Comparison of ENCODE assay signal across 23 mouse cellular contexts in genomic region chr8:110708429-110708828, GRCm38 (mm10). TPM values are rescaled to one million over a fixed set of nuclear protein-coding genes. Genes with fewer than 3 reads are reported as not detected.
A peak's percentile ranks its signal among the peaks of the same experiment; 100 is the strongest.
DNase-seq lines count a peak whose midpoint lies in the region; ATAC-seq lines count a peak whose summit lies in the region.
"Had no signal": no experiment of that assay in that cellular context is flagged by ENCODE, and none has a peak within 500 bp of the region (broad histone marks: within the 10 kb centered on the region; RNA-seq: fewer than 3 reads in every experiment).

No protein-coding gene starts in this region.

- peak; percentile 53 for DNase-seq in adrenal gland, adult 2 months
- no peak for DNase-seq in adrenal gland, adult 18-20 months (ENCODE audit: low spot score in 2 of 2)
- DNase-seq in left cerebral cortex, postnatal 4 days = peak; percentile 57
- DNase-seq in left cerebral cortex, postnatal 14 days (ENCODE audit: low spot score in 2 of 2) = no peak
- peak; percentile 51 for DNase-seq in adrenal gland, postnatal 25 days
- DNase-seq: gastrocnemius, postnatal 10 days; heart, adult 2 months; heart, postnatal 4 days; kidney, postnatal 4 days; liver, embryonic 13.5 days; lung, embryonic 14.5 days; retina, postnatal 1 day; right cerebral cortex, postnatal 4 days had no signal

- no peak overlapping the region for H3K4me3 ChIP-seq in hindbrain, embryonic 16.5 days (ENCODE audit: low read length)
- H3K4me3 ChIP-seq in intestine, embryonic 15.5 days (replicated peaks) = no peak overlapping the region
- H3K4me3 ChIP-seq: embryonic facial prominence, embryonic 12.5 days; erythroblast, embryonic 14.5 days; forebrain, embryonic 13.5 days; heart, adult 2 months; limb, embryonic 13.5 days; liver, embryonic 13.5 days; midbrain, embryonic 15.5 days had no signal

- WGBS in hindbrain, embryonic 16.5 days = 65% methylated on average over 11 of the region's 11 CpGs
- WGBS in intestine, embryonic 15.5 days = 81% methylated on average over 11 of the region's 11 CpGs

- no peak overlapping the region for H3K4me2 ChIP-seq in hindbrain, embryonic 16.5 days (ENCODE audit: low read length)
- no peak overlapping the region for H3K4me2 ChIP-seq in intestine, embryonic 15.5 days (replicated peaks)
- H3K4me2 ChIP-seq: embryonic facial prominence, embryonic 12.5 days; forebrain, embryonic 13.5 days; limb, embryonic 13.5 days; liver, embryonic 13.5 days; lung, embryonic 14.5 days; midbrain, embryonic 15.5 days had no signal

- H3K27ac ChIP-seq in hindbrain, embryonic 16.5 days (ENCODE audit: low read depth, low read length) = no peak overlapping the region
- no peak overlapping the region for H3K27ac ChIP-seq in intestine, embryonic 15.5 days
- H3K27ac ChIP-seq: embryonic facial prominence, embryonic 12.5 days; forebrain, embryonic 13.5 days; heart, adult 2 months; liver, embryonic 13.5 days; midbrain, embryonic 15.5 days had no signal

- H3K9ac ChIP-seq in hindbrain, embryonic 16.5 days (ENCODE audit: low read depth, low read length) = 0 out of 2 replicates have a peak overlapping the region, but pooled peaks have one; percentile 32
- no peak overlapping the region for H3K9ac ChIP-seq in intestine, embryonic 15.5 days
- H3K9ac ChIP-seq: embryonic facial prominence, embryonic 12.5 days; forebrain, embryonic 13.5 days; limb, embryonic 13.5 days; liver, embryonic 13.5 days; lung, embryonic 14.5 days; midbrain, embryonic 15.5 days had no signal

- intact Hi-C loops in left cerebral cortex, postnatal 4 days (cut with DNase I) = no loop called here
- intact Hi-C loops in left cerebral cortex, postnatal 14 days (cut with DNase I) = no loop called here

- H3K27me3 ChIP-seq in hindbrain, embryonic 16.5 days (replicated peaks; ENCODE audit: control insufficient read depth, insufficient read depth, low read length) = no peaks in the 10 kb centered on the region
- no peaks in the 10 kb centered on the region for H3K27me3 ChIP-seq in intestine, embryonic 15.5 days (replicated peaks)
- H3K27me3 ChIP-seq: embryonic facial prominence, embryonic 12.5 days; forebrain, embryonic 13.5 days; limb, embryonic 13.5 days; liver, embryonic 13.5 days; midbrain, embryonic 15.5 days; Patski had no signal

- H3K9me3 ChIP-seq in hindbrain, embryonic 16.5 days (ENCODE audit: control insufficient read depth, low read length) = no peaks in the 10 kb centered on the region
- no peaks in the 10 kb centered on the region for H3K9me3 ChIP-seq in intestine, embryonic 15.5 days
- H3K9me3 ChIP-seq: embryonic facial prominence, embryonic 12.5 days; forebrain, embryonic 13.5 days; limb, embryonic 13.5 days; liver, embryonic 13.5 days; midbrain, embryonic 15.5 days had no signal

- H3K4me1 ChIP-seq in hindbrain, embryonic 16.5 days (ENCODE audit: control insufficient read depth, insufficient read depth, low read depth, low read length) = peaks cover 22% of the 10 kb centered on the region
- H3K4me1 ChIP-seq in intestine, embryonic 15.5 days (replicated peaks) = peaks cover 15% of the 10 kb centered on the region
- H3K4me1 ChIP-seq: liver, embryonic 13.5 days; midbrain, embryonic 15.5 days had no signal

- H3K36me3 ChIP-seq in hindbrain, embryonic 16.5 days (ENCODE audit: control insufficient read depth, insufficient read depth, low read length) = peaks cover 10% of the 10 kb centered on the region; the same call in 1 of the 2 replicates
- H3K36me3 ChIP-seq in intestine, embryonic 15.5 days = peaks cover 5% of the 10 kb centered on the region; the same call in 1 of the 2 replicates

- no peak for ATAC-seq in hindbrain, embryonic 16.5 days
- no peak for ATAC-seq in intestine, embryonic 15.5 days
- ATAC-seq: CD4-positive, CD25-positive, alpha-beta regulatory T cell, adult 4 months; forebrain, embryonic 13.5 days; intestine, embryonic 16.5 days; midbrain, embryonic 15.5 days; Patski had no signal

RNA-seq across cellular contexts. Expression of gene Mtss1l, which starts 12.8 kb away (rescaled TPM):
- total RNA-seq in adrenal gland, adult 2 months (2021) = 10 to 100 TPM; 20.2 to 20.6 TPM
- polyA plus RNA-seq in adrenal gland, adult 2 months (2012; rRNA removed) = 64.0 and 71.3 TPM in 2 replicates
- total RNA-seq in adrenal gland, adult 18-20 months (2021) = 10 to 100 TPM; 18.6 to 20.0 TPM
- total RNA-seq in left cerebral cortex, postnatal 4 days (2021) = 100 to 1,000 TPM; 315 to 327 TPM
- 100 to 1,000 TPM; 184 to 221 TPM for total RNA-seq in left cerebral cortex, postnatal 14 days (2021)
- total RNA-seq in adrenal gland, postnatal 25 days (2021) = 23.9 and 27.7 TPM in 2 replicates
- 26.4 and 28.8 TPM in 2 replicates for polyA plus RNA-seq in hindbrain, embryonic 16.5 days (2015; fragmentation: Nextera tagmentation; extraction: Ambion mirVana)
- 8.0 and 9.6 TPM in 2 replicates for polyA plus RNA-seq in intestine, embryonic 15.5 days (2015; fragmentation: Nextera tagmentation; extraction: Ambion mirVana)
- polyA plus RNA-seq: CD4-positive, CD25-positive, alpha-beta regulatory T cell, adult 4 months had no signal

Comparison
In these comparisons a context has a peak if more than half of its experiments do, and no peak if none do; other contexts are left out.
1. DNase-seq: peak in adrenal gland, adult 2 months (single experiment), left cerebral cortex, postnatal 4 days (single experiment) and adrenal gland, postnatal 25 days (single experiment); none in adrenal gland, adult 18-20 months (0 of 2) and left cerebral cortex, postnatal 14 days (0 of 2).